Mouse (Mus musculus): ENCODE data around the gene Sirt3.

- TF ChIP-seq EP300 (optimal IDR thresholded peaks at IDR 0.05) (no peak), CTCF (IDR thresholded peaks at IDR 0.05; ENCODE audit: low read depth) (no peak)
These were observed 22.1 kb downstream of the Sirt3 start for GRCm38 (mm10) chr7:140859997-140860396.

Data from stomach, postnatal 0 days (tissue).